Mouse (Mus musculus): ENCODE results near the gene Hoxa10. TPM values are rescaled to one million over a fixed set of nuclear protein-coding genes. Genes with fewer than 3 reads are reported as not detected.

Gene Hoxa10
- polyA plus RNA-seq, 1 experiment from 2014 or later: 0.20 TPM

GRCm38 (mm10) chr6:52219234-52219942 lies 21.3 kb downstream of the Hoxa10 start:
- Histone ChIP-seq H3K9ac (ENCODE audit: low read depth, low read length) (no peak overlapping the region), H3K4me2 (no peak overlapping the region), H3K9me3 (replicated peaks; ENCODE audit: control insufficient read depth, low read length) (no peaks in the 10 kb centered on the region), H3K4me1 (ENCODE audit: control insufficient read depth, insufficient read depth, low read length) (0 out of 2 replicates have a peak, but pooled peaks cover 4% of the 10 kb centered on the region), H3K4me3 (ENCODE audit: low read depth, low read length) (no peak overlapping the region), H3K36me3 (ENCODE audit: control insufficient read depth, insufficient read depth, low read length) (no peaks in the 10 kb centered on the region), H3K27me3 (ENCODE audit: control insufficient read depth, insufficient read depth, low read length) (peaks cover 100% of the 10 kb centered on the region), H3K27ac (ENCODE audit: low read depth, low read length) (no peak overlapping the region)
- no peak for ATAC-seq (replicated peaks; ENCODE audit: insufficient number of reproducible peaks, low FRiP score, low TSS enrichment)
- WGBS (ENCODE audit: insufficient replicate concordance): 24% methylated on average over 9 of the region's 9 CpGs

- H3K9me3 ChIP-seq (replicated peaks; ENCODE audit: control insufficient read depth, low read length): no peaks in the 10 kb centered on the region
- no peak overlapping the region for H3K9ac ChIP-seq (ENCODE audit: low read depth, low read length)
- 0 out of 2 replicates have a peak, but pooled peaks cover 4% of the 10 kb centered on the region for H3K4me1 ChIP-seq (ENCODE audit: control insufficient read depth, insufficient read depth, low read length)
- H3K27me3 ChIP-seq (ENCODE audit: control insufficient read depth, insufficient read depth, low read length): peaks cover 100% of the 10 kb centered on the region
- no peak overlapping the region for H3K4me3 ChIP-seq (ENCODE audit: low read depth, low read length)
- no peak overlapping the region for H3K27ac ChIP-seq (ENCODE audit: low read depth, low read length)
- no peaks in the 10 kb centered on the region for H3K36me3 ChIP-seq (ENCODE audit: control insufficient read depth, insufficient read depth, low read length)
- 12% methylated on average over 14 of the region's 14 CpGs for WGBS (ENCODE audit: insufficient replicate concordance)
- H3K4me2 ChIP-seq: no peak overlapping the region
- no peak for ATAC-seq (replicated peaks; ENCODE audit: insufficient number of reproducible peaks, low FRiP score, low TSS enrichment)
These were observed 21.9 kb downstream of the Hoxa10 start for GRCm38 (mm10) chr6:52218643-52219215.

GRCm38 (mm10) chr6:52217895-52218642 lies 22.6 kb downstream of the Hoxa10 start:
- no peak overlapping the region for H3K9ac ChIP-seq (ENCODE audit: low read depth, low read length)
- ATAC-seq (replicated peaks; ENCODE audit: insufficient number of reproducible peaks, low FRiP score, low TSS enrichment): no peak
- no peaks in the 10 kb centered on the region for H3K36me3 ChIP-seq (ENCODE audit: control insufficient read depth, insufficient read depth, low read length)
- H3K4me2 ChIP-seq: no peak overlapping the region
- no peaks in the 10 kb centered on the region for H3K9me3 ChIP-seq (replicated peaks; ENCODE audit: control insufficient read depth, low read length)
- WGBS (ENCODE audit: insufficient replicate concordance): 5% methylated on average over 23 of the region's 23 CpGs
- no peak overlapping the region for H3K27ac ChIP-seq (ENCODE audit: low read depth, low read length)
- H3K4me1 ChIP-seq (ENCODE audit: control insufficient read depth, insufficient read depth, low read length): peaks cover 4% of the 10 kb centered on the region
- peak overlapping the region; percentile 27; the same call in 1 of the 2 replicates for H3K4me3 ChIP-seq (ENCODE audit: low read depth, low read length)
- H3K27me3 ChIP-seq (ENCODE audit: control insufficient read depth, insufficient read depth, low read length): peaks cover 100% of the 10 kb centered on the region

- Histone ChIP-seq H3K4me3 (ENCODE audit: low read depth, low read length) (peak overlapping the region; percentile 27), H3K9ac (ENCODE audit: low read depth, low read length) (no peak overlapping the region), H3K27ac (ENCODE audit: low read depth, low read length) (no peak overlapping the region), H3K9me3 (replicated peaks; ENCODE audit: control insufficient read depth, low read length) (no peaks in the 10 kb centered on the region), H3K4me2 (peak overlapping the region; percentile 54), H3K27me3 (ENCODE audit: control insufficient read depth, insufficient read depth, low read length) (peaks cover 100% of the 10 kb centered on the region), H3K36me3 (ENCODE audit: control insufficient read depth, insufficient read depth, low read length) (no peaks in the 10 kb centered on the region), H3K4me1 (ENCODE audit: control insufficient read depth, insufficient read depth, low read length) (peaks cover 10% of the 10 kb centered on the region)
- WGBS (ENCODE audit: insufficient replicate concordance): under 1% methylated on average over 25 of the region's 25 CpGs
- peak; percentile 22; the same call in 1 of the 2 replicates for ATAC-seq (replicated peaks; ENCODE audit: insufficient number of reproducible peaks, low FRiP score, low TSS enrichment)
These were observed 23.2 kb downstream of the Hoxa10 start for GRCm38 (mm10) chr6:52217459-52217768.

GRCm38 (mm10) chr6:52216691-52217458 lies 23.8 kb downstream of the Hoxa10 start:
- Histone ChIP-seq H3K4me1 (ENCODE audit: control insufficient read depth, insufficient read depth, low read length) (peaks cover 10% of the 10 kb centered on the region), H3K9ac (ENCODE audit: low read depth, low read length) (no peak overlapping the region), H3K4me2 (peak overlapping the region; percentile 54), H3K9me3 (replicated peaks; ENCODE audit: control insufficient read depth, low read length) (no peaks in the 10 kb centered on the region), H3K4me3 (ENCODE audit: low read depth, low read length) (peak overlapping the region; percentile 27), H3K27ac (ENCODE audit: low read depth, low read length) (no peak overlapping the region), H3K27me3 (ENCODE audit: control insufficient read depth, insufficient read depth, low read length) (peaks cover 100% of the 10 kb centered on the region), H3K36me3 (ENCODE audit: control insufficient read depth, insufficient read depth, low read length) (no peaks in the 10 kb centered on the region)
- 2% methylated on average over 60 of the region's 60 CpGs for WGBS (ENCODE audit: insufficient replicate concordance)
- no peak for ATAC-seq (replicated peaks; ENCODE audit: insufficient number of reproducible peaks, low FRiP score, low TSS enrichment)

GRCm38 (mm10) chr6:52215771-52216535 lies 24.7 kb downstream of the Hoxa10 start:
- peaks cover 100% of the 10 kb centered on the region for H3K27me3 ChIP-seq (ENCODE audit: control insufficient read depth, insufficient read depth, low read length)
- no peak overlapping the region for H3K9ac ChIP-seq (ENCODE audit: low read depth, low read length)
- H3K4me1 ChIP-seq (ENCODE audit: control insufficient read depth, insufficient read depth, low read length): peaks cover 13% of the 10 kb centered on the region
- H3K36me3 ChIP-seq (ENCODE audit: control insufficient read depth, insufficient read depth, low read length): no peaks in the 10 kb centered on the region
- H3K4me2 ChIP-seq: peak overlapping the region; percentile 14; the same call in 1 of the 2 replicates
- no peak for ATAC-seq (replicated peaks; ENCODE audit: insufficient number of reproducible peaks, low FRiP score, low TSS enrichment)
- no peak overlapping the region for H3K4me3 ChIP-seq (ENCODE audit: low read depth, low read length)
- 2% methylated on average over 30 of the region's 30 CpGs for WGBS (ENCODE audit: insufficient replicate concordance)
- H3K27ac ChIP-seq (ENCODE audit: low read depth, low read length): no peak overlapping the region
- H3K9me3 ChIP-seq (replicated peaks; ENCODE audit: control insufficient read depth, low read length): no peaks in the 10 kb centered on the region

GRCm38 (mm10) chr6:52215070-52215469 lies 25.6 kb downstream of the Hoxa10 start:
- ATAC-seq (replicated peaks; ENCODE audit: insufficient number of reproducible peaks, low FRiP score, low TSS enrichment): no peak
- H3K4me3 ChIP-seq (ENCODE audit: low read depth, low read length): no peak overlapping the region
- WGBS (ENCODE audit: insufficient replicate concordance): 7% methylated on average over 3 of the region's 3 CpGs
- H3K4me2 ChIP-seq: no peak overlapping the region
- no peak overlapping the region for H3K9ac ChIP-seq (ENCODE audit: low read depth, low read length)
- no peak overlapping the region for H3K27ac ChIP-seq (ENCODE audit: low read depth, low read length)
- peaks cover 13% of the 10 kb centered on the region for H3K4me1 ChIP-seq (ENCODE audit: control insufficient read depth, insufficient read depth, low read length)
- H3K9me3 ChIP-seq (replicated peaks; ENCODE audit: control insufficient read depth, low read length): no peaks in the 10 kb centered on the region
- peaks cover 99% of the 10 kb centered on the region for H3K27me3 ChIP-seq (ENCODE audit: control insufficient read depth, insufficient read depth, low read length)
- H3K36me3 ChIP-seq (ENCODE audit: control insufficient read depth, insufficient read depth, low read length): no peaks in the 10 kb centered on the region

GRCm38 (mm10) chr6:52214271-52214670 lies 26.4 kb downstream of the Hoxa10 start:
- no peak overlapping the region for H3K27ac ChIP-seq (ENCODE audit: low read depth, low read length)
- no peak for ATAC-seq (replicated peaks; ENCODE audit: insufficient number of reproducible peaks, low FRiP score, low TSS enrichment)
- no peaks in the 10 kb centered on the region for H3K36me3 ChIP-seq (ENCODE audit: control insufficient read depth, insufficient read depth, low read length)
- H3K9me3 ChIP-seq (replicated peaks; ENCODE audit: control insufficient read depth, low read length): no peaks in the 10 kb centered on the region
- WGBS (ENCODE audit: insufficient replicate concordance): 12% methylated on average over 5 of the region's 5 CpGs
- H3K4me3 ChIP-seq (ENCODE audit: low read depth, low read length): no peak overlapping the region
- H3K4me1 ChIP-seq (ENCODE audit: control insufficient read depth, insufficient read depth, low read length): peaks cover 13% of the 10 kb centered on the region
- no peak overlapping the region for H3K4me2 ChIP-seq
- H3K27me3 ChIP-seq (ENCODE audit: control insufficient read depth, insufficient read depth, low read length): peaks cover 99% of the 10 kb centered on the region
- no peak overlapping the region for H3K9ac ChIP-seq (ENCODE audit: low read depth, low read length)

All from heart, embryonic 11.5 days (tissue).